Mouse (Mus musculus): ENCODE data around the gene Gm17334.
"Not testable (repeated sequence)": the region's sequence is repeated elsewhere in the genome, so short reads cannot be mapped to it uniquely, and the experiment has no call there.

Gene Gm17334

GRCm38 (mm10) chr11:53771001-53771744, 1.8 kb downstream of the Gm17334 start:
- no peak for DNase-seq (ENCODE audit: low read depth, low spot score)

- no peak for DNase-seq (ENCODE audit: low read depth, low spot score)
Observed at GRCm38 (mm10) chr11:53770125-53770791, 2.7 kb downstream of the Gm17334 start.

GRCm38 (mm10) chr11:53769760-53770124, 3.2 kb downstream of the Gm17334 start, which contains the start of gene Irf1:
Irf1 (plus strand) TSS chr11:53770014.
- peak; percentile 54 for DNase-seq (ENCODE audit: low read depth, low spot score)

- DNase-seq (ENCODE audit: low read depth, low spot score) = no peak
Observed at GRCm38 (mm10) chr11:53769185-53769576, 3.8 kb downstream of the Gm17334 start.

GRCm38 (mm10) chr11:53768422-53769184, 4.4 kb downstream of the Gm17334 start:
- DNase-seq (ENCODE audit: low read depth, low spot score) = no peak

GRCm38 (mm10) chr11:53764581-53764980, 8.4 kb downstream of the Gm17334 start:
- no peak for DNase-seq (ENCODE audit: low read depth, low spot score)

- peak; percentile 42 for DNase-seq (ENCODE audit: low read depth, low spot score)
Observed at GRCm38 (mm10) chr11:53763496-53764140, 9.4 kb downstream of the Gm17334 start.

GRCm38 (mm10) chr11:53762827-53763495, 10.0 kb downstream of the Gm17334 start:
- DNase-seq (ENCODE audit: low read depth, low spot score) = no peak

GRCm38 (mm10) chr11:53762426-53762825, 10.6 kb downstream of the Gm17334 start:
- DNase-seq (ENCODE audit: low read depth, low spot score) = no peak

GRCm38 (mm10) chr11:53761822-53762221, 11.2 kb downstream of the Gm17334 start:
- DNase-seq (ENCODE audit: low read depth, low spot score) = no peak

- no peak for DNase-seq (ENCODE audit: low read depth, low spot score)
Observed at GRCm38 (mm10) chr11:53761284-53761683, 11.7 kb downstream of the Gm17334 start.

GRCm38 (mm10) chr11:53759545-53760406, 13.2 kb downstream of the Gm17334 start:
- DNase-seq (ENCODE audit: low read depth, low spot score) = no peak

- no peak for DNase-seq (ENCODE audit: low read depth, low spot score)
Observed at GRCm38 (mm10) chr11:53758791-53759351, 14.1 kb downstream of the Gm17334 start.

- not testable (repeated sequence) for DNase-seq (ENCODE audit: low read depth, low spot score)
Observed at GRCm38 (mm10) chr11:53758033-53758432, 15.0 kb downstream of the Gm17334 start.

GRCm38 (mm10) chr11:53757612-53758011, 15.4 kb downstream of the Gm17334 start:
- no peak for DNase-seq (ENCODE audit: low read depth, low spot score)

GRCm38 (mm10) chr11:53755011-53755595, 17.9 kb downstream of the Gm17334 start:
- DNase-seq (ENCODE audit: low read depth, low spot score) = no peak

GRCm38 (mm10) chr11:53749716-53750352, 23.2 kb downstream of the Gm17334 start:
- no peak for DNase-seq (ENCODE audit: low read depth, low spot score)

GRCm38 (mm10) chr11:53749306-53749705, 23.7 kb downstream of the Gm17334 start:
- no peak for DNase-seq (ENCODE audit: low read depth, low spot score)

GRCm38 (mm10) chr11:53748614-53749013, 24.4 kb downstream of the Gm17334 start:
- DNase-seq (ENCODE audit: low read depth, low spot score) = no peak
